Mouse (Mus musculus): ENCODE results near the gene Kdm2b. TPM values are rescaled to one million over a fixed set of nuclear protein-coding genes. Genes with fewer than 3 reads are reported as not detected.

Kdm2b gene
- polyA plus RNA-seq, 1 experiment from 2014 or later: 91.7 TPM

DNA sequence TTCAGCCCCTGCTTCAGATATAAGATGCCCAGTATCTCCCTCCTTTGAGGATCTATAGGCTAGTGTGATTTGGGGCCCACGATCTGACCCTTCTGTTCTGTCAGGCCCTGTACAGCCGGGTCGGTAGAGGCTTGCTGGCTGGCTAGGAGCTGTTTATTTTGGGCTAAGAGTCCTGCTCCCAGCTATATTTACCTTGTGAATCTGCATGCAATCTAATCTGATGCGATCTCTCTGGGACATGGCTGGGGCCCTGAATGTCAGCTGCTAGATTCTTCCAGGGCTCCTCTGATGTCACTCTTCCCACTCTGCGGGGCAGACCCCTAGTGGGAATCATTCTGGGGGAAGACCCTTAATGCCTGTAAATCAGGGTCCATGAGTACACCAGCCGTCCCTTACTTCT, 34.7 kb upstream of the Kdm2b start:
- WGBS: 91% methylated on average over 6 of the region's 6 CpGs

GRCm38 (mm10) chr5:123023049-123023448, 33.4 kb upstream of the Kdm2b start:
- Histone ChIP-seq H3K4me2 (no peak overlapping the region), H3K27me3 (no peaks in the 10 kb centered on the region), H3K4me1 (replicated peaks) (peaks cover 25% of the 10 kb centered on the region), H3K4me3 (no peak overlapping the region), H3K9ac (no peak overlapping the region), H3K27ac (replicated peaks) (no peak overlapping the region), H3K9me3 (no peaks in the 10 kb centered on the region), H3K36me3 (no peaks in the 10 kb centered on the region; the same call in 1 of the 2 replicates)
- 87% methylated on average over 6 of the region's 6 CpGs for WGBS
- ATAC-seq (ENCODE audit: low read depth): no peak

More for the DNA sequence above, 34.7 kb upstream of the Kdm2b start:
- no peak overlapping the region for H3K4me2 ChIP-seq
- peaks cover 16% of the 10 kb centered on the region for H3K4me1 ChIP-seq (replicated peaks)
- H3K27me3 ChIP-seq: no peaks in the 10 kb centered on the region
- no peak for ATAC-seq (ENCODE audit: low read depth)
- H3K9me3 ChIP-seq: no peaks in the 10 kb centered on the region
- no peak overlapping the region for H3K9ac ChIP-seq
- no peak overlapping the region for H3K4me3 ChIP-seq
- no peak overlapping the region for H3K27ac ChIP-seq (replicated peaks)
- peaks cover 5% of the 10 kb centered on the region for H3K36me3 ChIP-seq

GRCm38 (mm10) chr5:123021438-123021837, 31.8 kb upstream of the Kdm2b start:
- peaks cover 33% of the 10 kb centered on the region for H3K4me1 ChIP-seq (replicated peaks)
- H3K9ac ChIP-seq: no peak overlapping the region
- H3K27me3 ChIP-seq: no peaks in the 10 kb centered on the region
- no peak overlapping the region for H3K4me2 ChIP-seq
- no peak for ATAC-seq (ENCODE audit: low read depth)
- H3K4me3 ChIP-seq: no peak overlapping the region
- H3K9me3 ChIP-seq: no peaks in the 10 kb centered on the region
- no peak overlapping the region for H3K27ac ChIP-seq (replicated peaks)
- 89% methylated on average over 7 of the region's 7 CpGs for WGBS
- H3K36me3 ChIP-seq: no peaks in the 10 kb centered on the region; the same call in 1 of the 2 replicates

- H3K4me2 ChIP-seq: no peak overlapping the region
- H3K27me3 ChIP-seq: no peaks in the 10 kb centered on the region
- H3K36me3 ChIP-seq: no peaks in the 10 kb centered on the region; the same call in 1 of the 2 replicates
- H3K9me3 ChIP-seq: no peaks in the 10 kb centered on the region
- WGBS: 94% methylated on average over 5 of the region's 5 CpGs
- peaks cover 43% of the 10 kb centered on the region for H3K4me1 ChIP-seq (replicated peaks)
- ATAC-seq (ENCODE audit: low read depth): no peak
- no peak overlapping the region; the same call in 1 of the 2 replicates for H3K27ac ChIP-seq (replicated peaks)
- H3K9ac ChIP-seq: no peak overlapping the region
- H3K4me3 ChIP-seq: no peak overlapping the region
These were observed 30.8 kb upstream of the Kdm2b start for GRCm38 (mm10) chr5:123020426-123020825.

DNA sequence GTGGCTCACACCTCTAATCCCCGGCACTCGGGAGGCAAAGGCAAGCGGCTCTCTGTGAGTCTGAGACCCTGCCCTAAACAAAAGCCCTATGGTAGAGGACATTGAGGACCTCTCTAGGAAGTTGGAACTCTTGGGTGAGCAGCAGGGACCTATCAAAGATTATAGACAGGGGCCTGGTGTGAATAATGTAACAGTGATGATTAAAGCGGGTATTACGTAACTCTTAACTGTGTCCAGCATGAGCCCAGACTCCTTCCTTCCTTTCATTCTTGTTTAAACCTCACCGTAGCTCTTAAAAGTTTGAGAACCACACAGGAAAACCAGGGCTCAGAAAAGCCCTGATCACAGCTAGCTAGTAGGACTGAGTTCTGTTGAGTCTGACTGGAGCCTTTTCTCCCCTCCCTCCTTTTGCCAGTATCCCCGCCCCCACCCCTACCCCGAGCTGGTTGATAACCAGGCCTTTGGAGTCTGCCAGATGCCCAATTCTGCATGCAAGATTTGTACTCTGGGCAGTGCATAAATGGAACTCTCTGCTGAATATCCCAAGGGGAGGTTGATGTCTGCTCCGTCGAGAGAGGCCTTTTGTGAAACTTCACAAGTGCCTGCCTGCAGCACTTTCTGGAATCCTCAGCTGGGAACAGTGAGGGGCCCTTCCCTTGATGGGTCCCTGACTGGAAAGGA, 29.9 kb upstream of the Kdm2b start:
- H3K9me3 ChIP-seq: no peaks in the 10 kb centered on the region
- H3K27ac ChIP-seq (replicated peaks): peak overlapping the region; percentile 81
- H3K4me2 ChIP-seq: no peak overlapping the region
- 52% methylated on average over 10 of the region's 10 CpGs for WGBS
- H3K4me3 ChIP-seq: no peak overlapping the region
- ATAC-seq (ENCODE audit: low read depth): no peak
- no peaks in the 10 kb centered on the region; the same call in 1 of the 2 replicates for H3K36me3 ChIP-seq
- H3K27me3 ChIP-seq: no peaks in the 10 kb centered on the region
- H3K4me1 ChIP-seq (replicated peaks): peaks cover 42% of the 10 kb centered on the region
- 0 out of 2 replicates have a peak overlapping the region, but pooled peaks have one; percentile 38 for H3K9ac ChIP-seq

DNA sequence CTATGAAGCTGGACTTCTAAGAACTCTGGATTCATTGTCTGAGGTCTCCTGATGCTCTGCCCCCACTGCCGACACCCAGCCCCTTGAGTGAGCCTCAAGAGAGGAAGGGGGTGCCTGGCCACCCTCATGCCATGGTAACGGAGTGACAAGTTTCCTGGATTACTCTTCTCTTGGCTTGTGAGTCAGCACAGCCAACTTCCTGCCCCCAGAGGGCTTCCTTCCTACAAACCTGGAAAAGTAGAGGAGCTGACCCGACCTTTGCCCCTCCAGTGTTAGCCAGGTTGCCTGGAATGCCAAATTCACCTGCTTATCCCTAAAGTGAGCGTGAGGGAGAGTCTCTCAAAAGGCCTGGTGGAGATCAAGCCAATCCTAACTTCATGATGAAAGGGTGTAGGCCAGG, 27.9 kb upstream of the Kdm2b start:
- H3K9ac ChIP-seq: no peak overlapping the region
- H3K9me3 ChIP-seq: no peaks in the 10 kb centered on the region
- H3K27ac ChIP-seq (replicated peaks): no peak overlapping the region
- no peaks in the 10 kb centered on the region for H3K27me3 ChIP-seq
- H3K4me1 ChIP-seq (replicated peaks): peaks cover 45% of the 10 kb centered on the region
- H3K4me2 ChIP-seq: no peak overlapping the region
- H3K4me3 ChIP-seq: no peak overlapping the region
- H3K36me3 ChIP-seq: no peaks in the 10 kb centered on the region; the same call in 1 of the 2 replicates
- 80% methylated on average over 4 of the region's 4 CpGs for WGBS
- ATAC-seq (ENCODE audit: low read depth): no peak

- H3K4me1 ChIP-seq (replicated peaks): peaks cover 45% of the 10 kb centered on the region
- H3K27ac ChIP-seq (replicated peaks): peak overlapping the region; percentile 94
- H3K36me3 ChIP-seq: no peaks in the 10 kb centered on the region
- peak overlapping the region; percentile 60 for H3K4me3 ChIP-seq
- H3K27me3 ChIP-seq: no peaks in the 10 kb centered on the region
- peak overlapping the region; percentile 75 for H3K4me2 ChIP-seq
- H3K9me3 ChIP-seq: no peaks in the 10 kb centered on the region
- no peak for ATAC-seq (ENCODE audit: low read depth)
- 23% methylated on average over 8 of the region's 8 CpGs for WGBS
- H3K9ac ChIP-seq: peak overlapping the region; percentile 80
These were observed 26.3 kb upstream of the Kdm2b start for GRCm38 (mm10) chr5:123015915-123016314.

GRCm38 (mm10) chr5:123014753-123015701, 25.4 kb upstream of the Kdm2b start, which contains the start of gene Orai1:
Gene Orai1 (plus strand): TSS chr5:123015074.
- WGBS: under 1% methylated on average over 106 of the region's 106 CpGs
- Histone ChIP-seq H3K4me2 (peak within 1 kb of the TSS; percentile 75), H3K4me1 (replicated peaks) (peaks cover 47% of the 10 kb centered on the region), H3K9ac (peak within 1 kb of the TSS; percentile 80), H3K27ac (replicated peaks) (peak within 1 kb of the TSS; percentile 94), H3K4me3 (peak within 1 kb of the TSS; percentile 60), H3K27me3 (no peaks in the 10 kb centered on the region), H3K9me3 (no peaks in the 10 kb centered on the region), H3K36me3 (no peaks in the 10 kb centered on the region)
- peak; percentile 94 for ATAC-seq (ENCODE audit: low read depth)

GRCm38 (mm10) chr5:123013599-123014315, 24.1 kb upstream of the Kdm2b start:
- no peak for ATAC-seq (ENCODE audit: low read depth)
- H3K4me1 ChIP-seq (replicated peaks): peaks cover 43% of the 10 kb centered on the region
- H3K4me3 ChIP-seq: no peak overlapping the region
- H3K36me3 ChIP-seq: no peaks in the 10 kb centered on the region
- no peak overlapping the region; the same call in 1 of the 2 replicates for H3K27ac ChIP-seq (replicated peaks)
- no peaks in the 10 kb centered on the region for H3K27me3 ChIP-seq
- H3K9ac ChIP-seq: no peak overlapping the region
- H3K4me2 ChIP-seq: no peak overlapping the region
- 65% methylated on average over 9 of the region's 9 CpGs for WGBS
- no peaks in the 10 kb centered on the region for H3K9me3 ChIP-seq

- H3K4me1 ChIP-seq (replicated peaks): peaks cover 30% of the 10 kb centered on the region
- H3K4me2 ChIP-seq: no peak overlapping the region
- H3K9me3 ChIP-seq: no peaks in the 10 kb centered on the region
- 96% methylated on average over 9 of the region's 9 CpGs for WGBS
- H3K27me3 ChIP-seq: no peaks in the 10 kb centered on the region
- no peak overlapping the region for H3K9ac ChIP-seq
- H3K36me3 ChIP-seq: no peaks in the 10 kb centered on the region
- ATAC-seq (ENCODE audit: low read depth): no peak
- no peak overlapping the region for H3K27ac ChIP-seq (replicated peaks)
- H3K4me3 ChIP-seq: no peak overlapping the region
These were observed 22.1 kb upstream of the Kdm2b start for GRCm38 (mm10) chr5:123011705-123012104.

GRCm38 (mm10) chr5:123010806-123011205, 21.2 kb upstream of the Kdm2b start:
- no peaks in the 10 kb centered on the region for H3K36me3 ChIP-seq
- H3K9ac ChIP-seq: no peak overlapping the region
- H3K4me3 ChIP-seq: no peak overlapping the region
- ATAC-seq (ENCODE audit: low read depth): no peak
- H3K27ac ChIP-seq (replicated peaks): no peak overlapping the region
- H3K4me2 ChIP-seq: no peak overlapping the region
- H3K27me3 ChIP-seq: no peaks in the 10 kb centered on the region
- peaks cover 27% of the 10 kb centered on the region for H3K4me1 ChIP-seq (replicated peaks)
- H3K9me3 ChIP-seq: no peaks in the 10 kb centered on the region
- 90% methylated on average over 6 of the region's 6 CpGs for WGBS
